Mouse (Mus musculus): ENCODE measurements around the gene Ttll11.

Ttll11 gene

DNA sequence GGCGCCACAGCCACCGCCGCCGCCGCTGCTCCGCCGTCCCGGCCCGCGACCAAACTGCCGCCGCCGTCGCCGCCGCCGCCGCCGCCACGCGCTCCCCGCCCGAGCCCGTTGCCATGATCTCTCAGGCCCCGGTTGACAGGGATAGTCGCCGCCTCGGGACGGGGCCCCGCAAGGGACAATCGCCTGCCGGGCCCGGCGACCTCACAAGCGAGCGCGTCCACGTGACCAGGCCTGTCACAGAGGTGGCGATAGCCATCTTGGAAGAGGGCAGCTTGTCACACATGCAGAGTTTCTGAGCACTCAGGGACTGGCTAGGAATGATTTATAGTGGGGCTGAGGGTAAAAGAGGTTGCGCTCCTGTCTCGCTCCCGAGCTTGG is at the start of gene Ttll11:
Ttll11 (minus strand) TSS at position 270 of the 378 bp plus-strand sequence.
- ATAC-seq (ENCODE audit: low TSS enrichment), result peak; percentile 66

DNA sequence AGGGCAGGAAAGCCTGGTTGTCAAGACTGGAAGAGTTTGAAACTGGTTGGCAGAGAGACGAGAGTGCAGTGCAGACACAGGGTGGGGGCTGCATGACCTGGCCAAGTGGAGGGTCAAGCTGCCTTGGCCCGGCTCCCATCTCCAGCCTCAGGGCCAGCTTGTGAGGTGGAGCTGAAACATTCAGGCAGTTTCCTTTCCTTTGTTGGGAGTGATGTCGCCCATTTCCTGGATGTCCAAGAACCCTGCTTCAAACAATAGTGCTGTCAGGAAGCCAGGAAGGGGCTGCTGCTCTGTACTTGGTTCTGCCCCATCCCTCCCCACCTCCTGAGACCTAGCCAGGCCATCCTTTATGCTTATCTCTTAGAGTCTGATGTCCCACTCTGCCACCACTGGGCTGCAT is 43.6 kb upstream of the Ttll11 start:
- ATAC-seq (ENCODE audit: low TSS enrichment), result no peak

DNA sequence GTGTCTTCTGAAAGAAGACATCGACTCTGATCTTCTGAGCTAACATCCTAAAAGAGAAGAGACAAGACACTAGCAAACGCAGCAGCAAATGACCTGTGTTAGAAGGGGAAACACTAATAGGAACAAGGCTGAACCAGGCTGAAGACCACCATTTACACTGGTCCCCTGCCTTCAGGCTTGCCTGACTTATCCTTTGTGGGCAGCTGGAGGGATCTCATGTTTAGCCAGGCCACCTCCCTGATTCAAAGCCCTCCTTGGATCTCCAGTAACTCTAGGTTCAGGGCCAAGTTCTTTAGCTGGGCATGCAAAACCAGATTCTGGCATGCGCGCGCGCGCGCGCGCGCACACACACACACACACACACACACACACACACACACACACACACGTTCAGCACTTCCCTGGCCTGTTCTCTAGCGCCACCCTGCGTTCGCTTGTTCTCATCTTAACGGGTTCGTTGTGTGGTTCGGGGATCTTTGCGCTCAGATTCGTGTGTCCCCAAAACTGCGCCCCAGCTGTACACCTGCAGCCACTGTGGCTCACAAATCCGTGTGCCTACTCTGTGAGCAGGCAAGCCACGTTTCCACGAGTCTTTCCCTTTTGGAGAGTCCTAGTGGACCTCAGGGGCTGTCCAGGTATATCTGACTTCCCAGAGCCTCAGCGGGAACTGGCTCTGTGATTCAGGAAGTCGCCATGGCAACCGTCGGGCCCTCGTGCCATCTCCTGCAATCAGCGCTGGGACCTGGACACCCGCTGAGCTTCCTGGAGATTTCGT is 41.9 kb upstream of the Ttll11 start:
- ATAC-seq (ENCODE audit: low TSS enrichment), result peak; percentile 97

DNA sequence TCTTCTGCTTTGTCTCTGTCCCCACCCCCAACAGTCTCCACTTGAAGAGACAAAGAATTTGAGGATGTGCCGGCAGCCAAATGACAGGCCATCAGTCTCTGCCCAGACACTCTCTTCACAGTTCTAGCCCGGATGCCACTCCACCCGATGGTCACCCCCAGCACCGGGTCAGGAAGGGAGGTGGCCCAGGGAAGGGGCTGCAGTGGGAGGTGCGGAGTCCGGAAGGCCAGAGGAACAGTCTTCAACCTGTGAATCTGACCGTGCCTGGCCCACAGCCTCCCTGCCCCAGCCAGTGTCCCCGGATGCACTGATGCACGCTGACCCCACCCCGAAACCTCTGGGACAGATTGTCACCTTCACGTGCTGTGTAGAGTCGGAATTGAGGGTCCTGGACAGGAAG is 33.3 kb upstream of the Ttll11 start:
- no peak for ATAC-seq (ENCODE audit: low TSS enrichment)

DNA sequence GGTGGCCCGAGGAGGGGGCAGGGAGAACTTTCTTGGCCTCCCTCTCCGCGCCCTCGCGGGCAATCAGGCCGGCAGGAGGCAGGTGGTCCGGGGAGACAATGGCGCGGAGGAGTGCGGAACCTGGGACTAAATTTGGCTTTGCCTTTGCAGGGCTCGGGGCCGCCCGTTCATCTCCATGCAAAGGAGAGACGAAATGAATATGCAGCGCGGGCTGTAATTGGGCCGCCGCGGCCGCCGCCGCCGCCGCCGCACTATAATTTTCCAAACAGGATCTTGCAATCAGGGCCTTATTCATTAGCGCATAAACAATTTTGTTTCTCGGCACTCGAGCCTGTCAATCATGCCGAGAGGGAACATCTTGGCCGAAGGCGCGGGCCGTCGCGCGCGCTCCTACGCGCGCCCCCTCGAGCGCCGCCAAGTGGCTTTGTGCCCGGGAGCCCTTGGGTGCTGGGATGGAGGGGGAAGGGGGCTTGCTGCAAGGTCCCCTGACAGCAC is 31.7 kb upstream of the Ttll11 start:
- peak; percentile 44 for ATAC-seq (ENCODE audit: low TSS enrichment)

DNA sequence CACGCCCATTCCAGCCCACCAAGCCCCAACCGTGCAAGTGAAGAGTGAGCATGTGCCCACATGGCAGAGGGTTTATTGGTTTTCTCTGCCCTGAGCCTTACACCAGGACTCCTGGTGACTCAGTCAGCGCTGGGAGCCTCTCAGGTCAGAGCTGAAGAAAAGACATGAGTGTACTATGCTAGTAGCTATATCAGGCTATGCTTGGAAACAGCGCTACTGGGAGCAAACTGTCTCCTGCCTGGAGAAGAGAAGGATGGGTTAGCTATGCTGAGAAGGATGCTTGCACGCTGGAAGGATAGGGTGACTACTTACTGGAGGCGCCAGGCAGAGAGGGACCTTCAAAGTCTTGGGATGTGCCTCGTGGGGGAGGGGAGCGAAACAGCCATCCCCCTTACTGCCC is 30.9 kb upstream of the Ttll11 start:
- peak; percentile 53; the same call in 1 of the 2 replicates for ATAC-seq (ENCODE audit: low TSS enrichment)

DNA sequence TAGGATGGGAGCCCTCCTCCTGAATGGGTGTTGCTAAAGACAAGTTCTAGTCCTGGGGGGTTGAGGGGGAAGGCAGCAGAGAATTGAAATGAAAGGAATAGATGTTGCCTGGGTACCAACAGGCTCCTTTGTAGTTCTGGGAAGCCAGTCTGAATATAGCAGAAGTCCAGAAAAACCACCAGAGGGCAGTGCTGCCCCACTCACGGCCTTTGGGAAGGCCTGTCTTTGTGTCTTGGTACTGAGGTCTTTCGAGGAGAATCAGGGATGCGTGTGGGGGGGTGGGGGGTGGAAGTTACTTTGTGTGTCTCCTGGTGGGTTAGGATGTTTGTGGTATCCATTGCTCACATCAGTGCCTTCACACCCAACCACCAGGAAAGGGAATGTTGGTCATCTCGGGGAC is 29.7 kb upstream of the Ttll11 start:
- peak; percentile 64 for ATAC-seq (ENCODE audit: low TSS enrichment)

DNA sequence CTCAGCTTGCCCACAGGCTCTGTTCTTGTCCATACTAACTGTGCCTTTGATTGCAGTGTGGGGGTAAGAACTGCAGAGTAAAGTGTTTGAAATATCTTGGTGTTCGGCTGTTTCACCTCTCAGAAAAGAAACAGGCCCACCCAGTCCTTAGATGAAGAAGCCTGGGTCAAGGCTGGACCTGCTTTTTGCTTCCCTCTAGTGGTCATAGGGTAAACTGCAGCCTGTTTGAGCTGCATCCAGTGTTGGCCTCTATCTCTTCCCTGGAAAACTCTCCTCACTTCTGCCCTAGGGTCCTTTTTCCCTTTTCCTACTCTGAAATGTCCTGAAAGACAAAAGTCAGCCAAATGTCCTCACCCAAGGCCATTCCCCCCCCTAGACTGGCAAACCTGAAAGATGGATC is 28.4 kb upstream of the Ttll11 start:
- no peak; the same call in 1 of the 2 replicates for ATAC-seq (ENCODE audit: low TSS enrichment)

DNA sequence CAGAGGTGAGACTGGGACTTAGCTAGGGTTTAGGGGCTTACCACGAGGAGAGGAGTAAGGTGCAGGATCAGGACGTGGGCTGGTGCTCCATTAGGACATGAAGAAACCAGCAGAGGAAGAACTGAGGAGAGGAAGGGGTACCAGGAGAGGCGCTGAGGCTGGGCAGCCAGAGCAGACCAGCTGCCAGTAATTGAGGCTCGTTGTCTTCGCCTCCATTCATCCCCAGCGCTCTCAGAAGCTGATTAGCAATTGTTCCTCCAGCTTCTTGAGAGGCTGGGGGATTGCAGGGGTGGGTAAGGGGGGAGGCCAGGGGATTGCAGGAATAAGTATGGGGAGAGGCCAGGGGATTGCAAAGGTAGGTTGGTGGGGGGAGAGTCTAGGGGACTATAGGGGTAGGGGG is 22.5 kb upstream of the Ttll11 start:
- no peak for ATAC-seq (ENCODE audit: low TSS enrichment)

DNA sequence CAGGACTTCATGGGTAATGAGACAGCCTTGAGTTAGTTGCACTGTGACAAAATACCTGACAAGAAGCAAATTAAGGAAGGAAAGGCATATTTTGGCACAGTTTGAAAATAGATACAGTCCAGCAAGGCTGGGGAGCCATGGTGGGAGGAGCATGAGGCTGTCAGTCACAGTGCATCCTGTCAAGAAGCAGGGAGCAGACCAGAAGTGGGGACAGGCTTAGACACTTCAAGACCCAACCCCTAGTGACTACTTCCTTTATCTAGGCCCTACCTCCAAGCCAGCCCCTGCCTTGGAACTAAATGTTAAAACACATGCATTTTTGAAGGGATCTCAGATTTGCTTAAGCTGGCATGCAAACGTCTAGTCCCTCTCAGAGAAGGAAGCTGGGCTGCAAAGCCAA is 20.7 kb upstream of the Ttll11 start:
- ATAC-seq (ENCODE audit: low TSS enrichment), result peak; percentile 56

DNA sequence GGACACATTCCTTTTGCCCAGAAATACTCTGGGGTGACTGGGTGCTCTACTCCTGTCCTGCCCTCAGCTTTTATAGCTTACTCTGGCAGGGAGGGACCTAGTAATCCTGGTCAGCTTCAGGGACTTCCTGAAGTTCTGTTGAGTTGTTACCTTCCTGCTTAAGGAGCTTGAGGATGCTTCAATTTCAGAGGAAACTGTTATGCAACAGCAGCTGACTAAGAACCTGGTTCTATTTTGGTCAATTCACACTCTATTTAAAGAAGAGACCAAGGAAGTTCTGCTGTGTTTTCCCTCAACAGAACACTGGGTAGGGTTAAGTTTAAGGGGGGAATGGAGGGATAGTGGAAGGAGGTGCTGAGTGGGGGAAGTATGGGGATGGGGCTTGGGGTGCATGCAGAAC is 19.5 kb upstream of the Ttll11 start:
- peak; percentile 55 for ATAC-seq (ENCODE audit: low TSS enrichment)

DNA sequence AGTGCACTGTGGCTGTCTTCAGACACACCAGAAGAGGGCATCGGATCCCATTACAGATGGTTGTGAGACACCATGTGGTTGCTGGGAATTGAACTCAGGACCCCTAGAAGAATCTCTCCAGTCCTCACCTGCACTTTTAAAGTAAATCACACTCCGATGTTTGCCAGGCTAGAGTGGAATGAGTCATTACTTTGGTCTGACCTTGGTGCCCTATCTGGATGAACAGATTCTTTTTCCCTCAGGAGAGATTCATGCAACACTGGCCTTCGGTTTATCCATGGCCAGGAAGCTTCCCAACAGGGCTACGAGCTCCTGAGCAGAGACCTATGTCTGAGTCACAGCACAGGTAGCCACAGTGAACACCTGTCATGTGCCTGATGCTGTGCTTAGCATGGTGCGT is 18.7 kb upstream of the Ttll11 start:
- ATAC-seq (ENCODE audit: low TSS enrichment), result no peak

DNA sequence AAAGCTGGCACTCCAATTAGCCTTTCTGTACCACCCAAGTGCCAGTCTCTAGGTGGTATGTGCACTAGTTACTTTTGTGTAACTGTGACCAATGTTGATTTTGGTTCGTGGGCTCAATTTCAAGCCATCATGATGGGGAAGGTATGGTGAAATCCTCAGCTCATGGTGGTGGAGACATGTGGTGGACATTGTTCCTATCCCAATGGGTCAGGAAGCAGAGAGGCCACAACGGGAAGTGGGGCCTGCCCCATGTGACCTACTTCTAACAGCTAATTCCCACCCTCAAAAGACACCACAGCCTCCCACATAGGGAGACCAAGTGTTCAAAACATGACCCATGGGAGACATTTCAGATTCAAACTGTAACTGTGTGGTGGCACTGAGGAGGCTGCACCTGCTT is 17.0 kb upstream of the Ttll11 start:
- no peak for ATAC-seq (ENCODE audit: low TSS enrichment)

DNA sequence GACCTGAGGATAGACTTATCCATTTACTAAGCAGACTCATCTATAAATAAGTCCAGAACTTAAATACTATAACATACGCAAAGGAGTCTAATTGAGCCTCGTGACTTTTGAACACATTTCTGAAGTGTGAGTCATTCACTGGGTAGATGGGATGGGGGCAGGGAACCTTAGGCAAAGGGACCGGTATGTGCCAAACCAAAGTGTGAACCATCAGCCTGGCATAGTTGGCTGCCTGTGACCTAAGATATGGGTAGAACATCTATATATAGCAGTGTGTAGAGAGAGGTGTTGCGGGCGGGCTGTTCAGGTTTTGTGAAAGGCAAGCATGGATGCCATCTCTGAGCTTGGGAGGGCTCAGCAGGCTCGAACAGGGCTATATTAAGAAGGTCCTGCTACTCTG is 14.6 kb upstream of the Ttll11 start:
- peak; percentile 69 for ATAC-seq (ENCODE audit: low TSS enrichment)

DNA sequence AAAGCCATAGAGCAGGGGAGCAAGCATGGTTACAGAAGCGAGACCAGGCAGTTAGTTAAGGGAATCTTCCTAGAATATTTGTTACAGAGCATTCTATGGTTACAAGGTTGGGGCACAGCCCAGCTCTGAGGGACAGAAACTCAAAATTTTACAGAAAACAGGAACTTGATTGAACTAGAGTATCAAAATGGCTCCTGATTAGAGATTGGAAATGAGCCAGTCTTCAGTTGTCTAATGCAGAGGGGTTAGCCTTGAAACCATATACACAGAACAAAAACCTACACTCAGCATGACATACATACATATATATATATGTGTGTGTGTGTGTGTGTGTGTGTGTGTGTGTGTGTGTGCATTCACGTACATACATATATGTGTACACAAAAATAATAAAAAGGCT is 13.8 kb upstream of the Ttll11 start:
- no peak for ATAC-seq (ENCODE audit: low TSS enrichment)

DNA sequence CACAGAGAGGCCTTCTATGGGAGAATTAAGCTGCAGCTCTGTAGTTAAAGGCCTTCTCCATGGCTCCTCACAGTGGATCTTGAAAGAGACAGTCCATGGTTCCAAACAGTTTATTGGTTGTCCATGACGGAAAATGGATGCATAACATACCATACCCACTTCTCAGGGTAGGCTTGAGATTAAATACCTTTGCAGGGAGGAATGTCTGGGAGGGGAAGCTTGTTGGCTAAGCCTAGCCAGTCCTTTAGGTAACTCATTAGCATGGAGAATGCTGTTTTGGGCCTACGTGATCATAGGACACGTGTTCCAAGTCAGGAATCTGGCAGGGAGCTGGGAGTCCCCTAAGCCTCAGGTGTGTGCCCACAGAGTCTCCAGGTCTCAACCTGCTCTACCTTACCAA is 12.5 kb upstream of the Ttll11 start:
- ATAC-seq (ENCODE audit: low TSS enrichment), result no peak

DNA sequence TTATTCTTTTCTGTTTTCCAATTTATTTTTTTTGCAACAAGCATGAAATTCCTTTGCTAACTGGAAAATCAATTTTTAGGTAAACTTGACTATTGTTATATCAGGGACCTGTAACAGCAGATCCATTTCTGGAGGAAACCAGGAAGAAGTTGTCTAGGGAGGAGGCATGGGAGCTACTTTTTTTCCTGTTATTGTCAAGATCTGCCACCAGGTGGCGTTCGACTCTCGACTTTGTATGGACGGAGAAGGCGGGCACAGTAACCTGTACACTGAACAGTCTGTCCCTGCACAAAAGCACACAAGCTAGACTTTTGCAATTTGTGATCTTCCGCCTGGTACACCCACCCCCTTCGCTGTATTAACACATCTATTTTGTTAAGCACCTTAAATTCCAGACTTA is 4.2 kb upstream of the Ttll11 start:
- peak; percentile 53; the same call in 1 of the 2 replicates for ATAC-seq (ENCODE audit: low TSS enrichment)

DNA sequence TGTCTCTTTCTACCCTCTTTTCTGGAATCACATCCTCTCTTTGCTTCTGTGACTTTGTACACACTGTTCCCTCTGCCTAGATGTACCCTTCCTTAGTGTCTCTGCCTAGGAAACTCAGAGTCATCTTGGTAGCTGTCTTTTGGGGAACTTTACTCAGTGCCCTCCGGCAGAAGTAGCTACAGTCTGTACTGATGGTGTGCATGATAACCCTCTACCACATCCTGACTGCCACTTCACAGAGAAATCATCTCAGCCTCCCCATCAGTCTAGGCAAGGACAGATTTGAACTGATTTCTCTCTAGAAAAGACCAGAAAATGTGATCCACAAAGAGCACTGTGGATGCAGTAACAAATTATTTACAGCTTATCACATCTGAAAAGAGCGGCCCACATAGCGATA is 2.2 kb upstream of the Ttll11 start:
- no peak for ATAC-seq (ENCODE audit: low TSS enrichment)

DNA sequence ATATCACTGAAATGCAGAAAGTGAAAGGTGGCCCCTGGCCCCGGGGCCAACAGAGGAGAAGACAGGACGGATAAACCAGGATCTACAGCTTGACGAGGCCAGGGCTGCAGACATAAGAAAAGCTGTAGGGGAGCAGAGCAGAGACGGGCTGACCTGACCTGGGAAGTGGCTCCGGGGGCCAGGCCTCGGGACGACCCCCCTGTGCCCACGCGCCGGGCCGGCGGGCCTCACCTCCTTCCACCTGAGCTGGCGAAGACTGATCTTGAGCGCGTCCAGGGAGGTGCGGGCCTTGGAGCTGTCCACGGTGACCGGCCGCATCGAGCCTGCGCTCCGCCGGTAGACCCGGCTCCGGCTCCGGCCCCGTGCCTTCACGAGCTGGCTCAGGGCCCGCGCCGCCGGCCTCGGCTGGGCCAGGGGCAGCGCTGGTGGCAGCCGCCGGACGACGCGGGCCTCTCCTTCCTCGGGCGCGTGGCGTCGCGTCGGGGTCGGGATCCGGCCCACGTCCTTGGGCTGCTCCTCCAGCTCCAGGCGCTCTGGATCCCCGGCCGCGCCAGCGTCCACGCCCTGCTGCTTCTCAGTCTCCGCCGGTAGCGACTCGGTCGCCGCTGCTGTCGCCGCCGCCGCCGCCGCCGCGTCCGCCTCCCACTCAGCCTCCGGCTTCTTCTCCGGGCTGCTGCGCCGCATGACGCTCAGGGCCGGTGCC is 621 bp downstream of the Ttll11 start:
- peak; percentile 38 for ATAC-seq (ENCODE audit: low TSS enrichment)

DNA sequence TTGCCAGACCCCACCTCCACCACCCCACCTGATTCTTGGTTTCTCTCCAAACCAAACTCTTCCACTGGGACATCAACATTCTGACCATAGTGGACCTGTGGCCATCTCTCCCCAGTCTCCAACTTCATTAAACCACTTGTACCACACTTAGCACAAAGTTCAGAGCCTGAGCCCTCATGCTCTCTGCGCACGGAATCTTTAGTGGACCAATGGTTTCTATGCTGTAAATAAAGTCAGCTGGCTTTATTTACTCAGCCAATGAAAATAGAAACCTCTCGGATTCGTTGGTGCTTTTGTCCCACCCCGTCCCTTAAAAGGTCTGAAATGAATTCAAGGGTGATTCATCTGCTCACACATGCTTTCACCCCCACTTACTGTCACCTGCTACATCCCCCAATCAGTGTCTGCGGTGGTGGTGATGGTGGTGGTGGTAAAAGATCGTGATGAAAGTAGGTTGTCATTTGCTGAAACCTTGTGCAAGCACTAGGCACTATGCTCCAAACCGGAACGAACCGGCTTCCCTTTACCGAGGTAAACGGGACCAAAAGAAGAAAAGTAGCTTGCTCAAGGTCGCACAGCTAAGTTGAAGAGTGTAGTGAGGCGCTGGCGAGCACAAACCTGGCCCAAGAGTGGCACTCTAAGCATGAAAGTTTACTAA is 1.3 kb downstream of the Ttll11 start:
- peak; percentile 54 for ATAC-seq (ENCODE audit: low TSS enrichment)

DNA sequence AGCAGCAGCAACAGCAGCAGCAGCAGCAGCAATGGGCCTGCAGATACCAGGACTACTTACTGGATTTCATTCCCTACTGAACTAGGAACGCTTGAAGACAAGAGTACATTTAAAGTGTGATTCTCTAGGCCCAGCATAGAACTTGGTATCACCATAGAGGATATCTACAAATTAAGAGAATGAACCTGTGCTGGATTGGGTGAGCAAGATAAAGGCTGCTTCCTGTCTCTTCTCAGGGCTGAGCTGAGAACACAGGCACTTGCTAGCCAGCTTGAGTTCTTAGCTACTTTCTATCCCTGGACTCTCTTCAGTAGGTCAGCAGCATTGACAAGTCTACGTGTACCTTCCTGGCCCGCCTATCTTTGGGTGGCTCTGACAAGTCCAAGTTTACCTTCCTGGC is 2.0 kb downstream of the Ttll11 start:
- no peak for ATAC-seq (ENCODE audit: low TSS enrichment)

DNA sequence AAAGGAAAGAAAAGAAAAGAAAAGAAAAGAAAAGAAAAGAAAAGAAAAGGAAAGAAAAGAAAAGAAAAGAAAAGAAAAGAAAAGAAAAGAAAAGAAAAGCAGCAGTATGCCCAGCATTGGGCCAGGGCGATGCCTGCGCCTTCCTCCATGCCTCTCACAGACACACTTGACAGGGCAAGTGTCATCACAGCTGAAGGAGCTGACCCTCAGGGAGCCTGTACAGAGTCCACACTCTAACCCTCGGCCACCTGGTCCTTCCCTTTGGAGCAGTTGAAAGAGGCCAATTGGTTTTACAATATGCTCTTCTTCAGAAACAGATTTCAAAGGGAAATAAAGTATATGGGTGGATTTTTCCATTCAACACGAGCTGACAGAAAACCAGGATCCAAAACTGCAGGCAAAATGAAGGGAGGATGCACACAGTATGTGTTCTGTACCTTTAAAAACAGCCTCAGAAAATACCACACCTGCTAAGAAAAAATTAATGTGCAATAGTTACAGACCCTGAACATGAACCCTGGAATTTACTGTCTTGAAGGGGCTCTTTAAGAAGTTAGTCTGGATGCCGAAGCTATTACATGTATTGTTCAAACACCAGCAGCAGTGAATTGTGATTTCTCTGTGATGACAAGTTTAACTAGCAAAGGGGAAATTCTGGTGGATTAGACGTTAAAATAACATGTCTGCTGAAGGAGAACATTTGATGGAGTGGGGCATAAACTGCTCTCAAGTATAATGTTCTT is 7.3 kb downstream of the Ttll11 start:
- no peak for ATAC-seq (ENCODE audit: low TSS enrichment)
